Mouse (Mus musculus) embryonic facial prominence, embryonic 15.5 days (tissue): Measurements from ENCODE around the gene Pam. TPM values are rescaled to one million over a fixed set of nuclear protein-coding genes. Genes with fewer than 3 reads are reported as not detected.

Experiments used
- ATAC-seq: fragments of 200-750 bp; cut with Nextera tagmentation; 2 replicates; pipeline ENCODE4 v1.8.0; 2017; ENCODE audit warnings: low read depth, moderate TSS enrichment; ENCODE audit not compliant: insufficient number of reproducible peaks, low FRiP score, low TSS enrichment
- H3K27ac ChIP-seq: fragments of 300-500 bp; sonication (generic); replicated peaks from 2 replicates; pipeline ENCODE4 v1.5.1; 2015; ENCODE audit warnings: mild to moderate bottlenecking, inconsistent platforms
- H3K27me3 ChIP-seq: fragments of 300-500 bp; sonication (generic); 2 replicates; pipeline ENCODE4 v1.6.1; 2015; ENCODE audit warnings: inconsistent platforms
- H3K36me3 ChIP-seq: fragments of 300-500 bp; sonication (generic); 2 replicates; pipeline ENCODE4 v1.6.1; 2015; ENCODE audit warnings: mild to moderate bottlenecking, inconsistent platforms
- H3K4me1 ChIP-seq: fragments of 300-500 bp; sonication (generic); 2 replicates; pipeline ENCODE4 v1.6.1; 2015; ENCODE audit warnings: inconsistent platforms
- H3K4me2 ChIP-seq: fragments of 300-500 bp; sonication (generic); replicated peaks from 2 replicates; pipeline ENCODE4 v1.6.1; 2015; ENCODE audit warnings: mild to moderate bottlenecking, inconsistent platforms
- H3K4me3 ChIP-seq: fragments of 300-500 bp; sonication (generic); replicated peaks from 2 replicates; pipeline ENCODE4 v1.5.1; 2015; ENCODE audit warnings: mild to moderate bottlenecking, inconsistent platforms
- H3K9ac ChIP-seq: fragments of 300-500 bp; sonication (generic); 2 replicates; pipeline ENCODE4 v1.6.1; 2015; ENCODE audit warnings: inconsistent platforms
- H3K9me3 ChIP-seq: fragments of 300-500 bp; sonication (generic); replicated peaks from 2 replicates; pipeline ENCODE4 v1.6.1; 2016; ENCODE audit warnings: inconsistent platforms
- WGBS: fragments of 180-500 bp; shearing (Covaris S2); methylation state at CpG from one replicate; pipeline ENCODE4 v1.1.7; 2015; 5-methylcytosine and 5-hydroxymethylcytosine counted together
- polyA plus RNA-seq: library from polyadenylated mRNA; unstranded; fragments of >200 nt; fragmentation: Nextera tagmentation; extraction: Ambion mirVana; gene quantifications from 2 replicates; pipeline ENCODE4 v1.2.1, GENCODE M21; 2015

The Pam gene
- polyA plus RNA-seq, 1 experiment from 2014 or later: 54.5 TPM

DNA sequence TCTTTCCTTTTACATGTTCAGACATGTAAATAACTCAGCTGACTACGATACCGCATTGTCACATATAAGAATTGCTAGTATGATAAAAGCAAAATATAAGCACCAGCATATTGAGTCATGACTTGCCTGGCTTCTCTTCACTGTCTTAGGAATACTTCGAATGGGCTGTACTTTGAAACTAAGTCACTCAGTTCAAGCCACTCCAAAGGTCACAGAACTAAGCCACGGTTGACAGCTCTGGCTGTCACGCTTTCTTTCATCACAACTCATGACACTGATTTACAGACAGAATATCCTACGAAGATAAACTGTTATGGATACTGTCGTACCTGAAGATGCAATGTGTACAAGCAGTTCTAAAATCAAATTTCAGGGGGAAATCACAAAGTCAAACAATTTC, 168.7 kb downstream of the Pam start:
- no peaks in the 10 kb centered on the region for H3K27me3 ChIP-seq
- no peak overlapping the region for H3K4me2 ChIP-seq
- ATAC-seq: no peak
- no peak overlapping the region for H3K9ac ChIP-seq
- no peaks in the 10 kb centered on the region for H3K4me1 ChIP-seq
- H3K36me3 ChIP-seq: no peaks in the 10 kb centered on the region
- WGBS: 77% methylated on average over 7 of the region's 7 CpGs
- no peaks in the 10 kb centered on the region for H3K9me3 ChIP-seq
- H3K4me3 ChIP-seq: no peak overlapping the region
- no peak overlapping the region for H3K27ac ChIP-seq

DNA sequence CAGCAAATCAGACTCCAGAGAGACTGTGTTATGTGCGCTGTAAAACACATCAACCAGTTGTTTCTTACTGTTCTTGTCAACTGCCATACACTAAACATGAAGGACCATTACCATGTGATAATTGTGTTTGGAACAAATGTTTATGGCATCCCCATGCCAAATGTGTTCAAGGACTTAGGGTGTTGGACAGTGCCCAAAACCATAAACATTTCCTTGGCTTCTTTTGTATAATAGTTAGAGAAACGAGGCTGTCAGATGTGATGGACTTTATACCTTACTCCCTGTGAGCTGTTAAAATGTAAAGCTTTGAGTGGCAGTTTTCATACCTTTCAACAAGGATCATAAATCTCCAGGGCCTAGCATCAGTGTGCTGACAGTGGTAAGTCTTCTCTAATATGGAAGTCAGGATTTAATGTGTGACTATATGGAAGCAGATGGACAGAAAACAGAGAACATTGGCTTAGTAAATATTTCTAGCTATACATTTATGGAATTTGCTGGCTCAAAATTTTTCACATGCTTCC, 169.4 kb downstream of the Pam start:
- H3K27ac ChIP-seq: no peak overlapping the region
- no peaks in the 10 kb centered on the region for H3K27me3 ChIP-seq
- 63% methylated on average over 2 of the region's 2 CpGs for WGBS
- no peak overlapping the region for H3K4me3 ChIP-seq
- no peaks in the 10 kb centered on the region for H3K36me3 ChIP-seq
- no peak overlapping the region for H3K4me2 ChIP-seq
- H3K9me3 ChIP-seq: no peaks in the 10 kb centered on the region
- H3K4me1 ChIP-seq: no peaks in the 10 kb centered on the region
- ATAC-seq: no peak
- no peak overlapping the region for H3K9ac ChIP-seq

DNA sequence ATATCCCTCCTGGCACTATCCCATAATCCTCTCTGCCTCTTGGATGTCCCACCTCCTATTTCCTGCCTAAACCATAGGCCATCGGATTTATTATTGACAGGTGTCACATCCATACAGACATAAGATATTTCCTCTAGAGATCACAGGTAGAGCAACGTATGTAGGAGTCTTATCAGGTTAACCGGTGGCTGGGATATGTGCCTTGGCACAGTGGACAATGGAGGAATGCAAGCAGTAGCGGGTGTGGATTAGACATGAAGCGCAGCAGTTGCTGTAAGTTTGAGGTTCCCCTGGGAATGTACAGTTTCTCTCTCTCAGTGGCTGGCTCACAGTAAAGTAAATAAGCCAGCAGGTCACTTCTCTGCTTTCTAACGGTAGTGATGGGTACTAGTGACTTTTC, 173.1 kb downstream of the Pam start:
- Histone ChIP-seq H3K27me3 (no peaks in the 10 kb centered on the region), H3K27ac (no peak overlapping the region), H3K36me3 (no peaks in the 10 kb centered on the region), H3K4me3 (no peak overlapping the region), H3K9me3 (no peaks in the 10 kb centered on the region), H3K9ac (no peak overlapping the region), H3K4me1 (no peaks in the 10 kb centered on the region), H3K4me2 (no peak overlapping the region)
- no peak for ATAC-seq
- WGBS: 85% methylated on average over 6 of the region's 6 CpGs

DNA sequence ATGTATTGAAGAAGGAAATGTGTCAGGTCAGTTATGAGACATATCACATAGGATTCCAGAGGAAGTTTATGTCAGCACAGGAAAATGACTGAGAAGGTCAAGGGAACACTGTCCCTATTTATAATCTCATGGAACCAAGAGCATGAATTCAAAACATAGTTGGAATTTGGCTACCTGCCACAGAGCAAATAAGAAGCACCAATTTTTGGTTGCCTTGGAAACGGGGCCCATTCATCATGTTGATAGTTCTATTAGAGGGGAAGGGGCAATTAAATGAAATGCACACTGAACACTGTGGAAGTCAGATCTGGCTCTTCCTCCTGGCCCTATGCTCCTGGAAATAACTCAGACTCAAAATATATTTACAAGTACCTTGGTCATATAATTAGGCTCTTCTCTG, 173.6 kb downstream of the Pam start:
- Histone ChIP-seq H3K36me3 (no peaks in the 10 kb centered on the region), H3K4me3 (no peak overlapping the region), H3K27me3 (no peaks in the 10 kb centered on the region), H3K4me2 (no peak overlapping the region), H3K9ac (no peak overlapping the region), H3K4me1 (no peaks in the 10 kb centered on the region), H3K27ac (no peak overlapping the region), H3K9me3 (no peaks in the 10 kb centered on the region)
- no peak for ATAC-seq
- 64% methylated on average over 1 of the region's 1 CpGs for WGBS

DNA sequence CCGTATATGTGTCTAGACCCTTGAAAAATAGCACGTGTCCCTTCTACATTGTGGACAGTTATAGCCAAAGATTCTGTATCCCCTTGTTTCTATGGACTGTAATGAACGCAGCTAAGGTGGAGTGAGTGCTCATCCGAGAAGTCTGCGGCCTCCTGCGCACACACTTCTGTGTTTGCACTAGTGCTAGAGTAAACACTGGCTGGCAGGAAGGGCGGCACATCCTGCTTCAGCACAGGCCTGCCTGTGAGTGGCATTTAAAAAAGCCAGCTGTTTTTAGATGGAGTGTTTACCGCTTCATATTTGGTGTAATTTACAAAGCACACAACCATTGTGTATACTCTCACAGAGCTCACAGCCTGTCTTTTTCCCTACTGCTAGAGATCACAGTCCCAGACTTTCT, 177.0 kb downstream of the Pam start:
- Histone ChIP-seq H3K4me1 (0 out of 2 replicates have a peak, but pooled peaks cover 3% of the 10 kb centered on the region), H3K9ac (no peak overlapping the region), H3K4me2 (no peak overlapping the region), H3K36me3 (no peaks in the 10 kb centered on the region), H3K9me3 (no peaks in the 10 kb centered on the region), H3K27me3 (no peaks in the 10 kb centered on the region), H3K4me3 (no peak overlapping the region), H3K27ac (no peak overlapping the region)
- no peak for ATAC-seq
- 58% methylated on average over 8 of the region's 8 CpGs for WGBS

DNA sequence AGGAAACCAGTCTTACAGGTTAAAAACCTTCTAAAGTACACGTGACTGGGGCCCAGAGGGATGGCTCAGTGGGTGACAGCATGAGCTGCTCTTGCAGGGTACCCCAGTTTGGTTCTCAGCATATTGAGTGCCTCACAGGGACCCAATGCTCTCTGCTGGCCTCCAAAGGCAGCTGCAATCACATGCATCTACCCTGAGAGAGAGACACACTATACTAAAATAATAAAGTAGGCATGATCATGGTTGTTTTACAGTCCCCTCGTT, 178.5 kb downstream of the Pam start:
- Histone ChIP-seq H3K36me3 (no peaks in the 10 kb centered on the region), H3K9ac (no peak overlapping the region), H3K27ac (no peak overlapping the region), H3K4me3 (no peak overlapping the region), H3K9me3 (no peaks in the 10 kb centered on the region), H3K4me1 (0 out of 2 replicates have a peak, but pooled peaks cover 3% of the 10 kb centered on the region), H3K27me3 (no peaks in the 10 kb centered on the region), H3K4me2 (no peak overlapping the region)
- ATAC-seq: no peak
- 61% methylated on average over 2 of the region's 2 CpGs for WGBS

DNA sequence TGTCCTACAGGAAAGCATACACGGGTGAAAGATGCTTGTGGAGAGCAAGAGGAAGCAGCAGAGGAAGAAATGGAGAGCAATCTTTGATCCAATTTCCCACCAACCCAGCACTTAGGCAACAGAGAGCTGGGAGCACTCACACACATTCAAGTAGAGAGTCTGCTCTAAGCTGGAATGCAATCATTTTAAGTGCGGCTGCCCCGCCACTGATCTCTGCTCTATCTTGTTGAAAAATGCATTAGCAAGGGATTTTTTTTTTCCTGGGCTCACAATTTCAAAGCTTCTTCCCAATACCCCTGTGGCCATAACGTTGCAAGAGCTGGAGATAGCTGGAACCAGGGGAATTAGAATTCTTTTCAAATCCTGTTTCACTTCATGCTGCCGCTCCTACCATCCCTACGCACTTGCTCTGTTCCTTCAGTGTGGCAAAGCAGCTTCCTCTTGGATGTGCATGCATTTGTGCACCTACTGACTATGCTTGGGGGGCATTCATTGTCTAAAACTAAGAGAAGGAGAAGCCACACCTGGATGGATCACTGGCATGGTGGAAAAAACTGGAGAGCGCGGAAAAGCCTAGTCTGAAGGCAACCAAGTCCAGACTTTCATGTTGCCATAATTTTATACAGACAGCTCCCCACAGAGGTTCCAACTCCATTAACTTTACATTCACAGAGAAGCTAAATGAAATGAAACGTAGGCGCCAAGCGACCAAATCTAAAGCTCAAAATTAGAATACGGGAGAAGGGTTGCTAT, 179.1 kb downstream of the Pam start:
- Histone ChIP-seq H3K36me3 (no peaks in the 10 kb centered on the region), H3K4me1 (0 out of 2 replicates have a peak, but pooled peaks cover 3% of the 10 kb centered on the region), H3K9me3 (no peaks in the 10 kb centered on the region), H3K4me2 (no peak overlapping the region), H3K27me3 (no peaks in the 10 kb centered on the region), H3K9ac (no peak overlapping the region), H3K27ac (no peak overlapping the region), H3K4me3 (no peak overlapping the region)
- ATAC-seq: no peak
- 66% methylated on average over 12 of the region's 12 CpGs for WGBS

DNA sequence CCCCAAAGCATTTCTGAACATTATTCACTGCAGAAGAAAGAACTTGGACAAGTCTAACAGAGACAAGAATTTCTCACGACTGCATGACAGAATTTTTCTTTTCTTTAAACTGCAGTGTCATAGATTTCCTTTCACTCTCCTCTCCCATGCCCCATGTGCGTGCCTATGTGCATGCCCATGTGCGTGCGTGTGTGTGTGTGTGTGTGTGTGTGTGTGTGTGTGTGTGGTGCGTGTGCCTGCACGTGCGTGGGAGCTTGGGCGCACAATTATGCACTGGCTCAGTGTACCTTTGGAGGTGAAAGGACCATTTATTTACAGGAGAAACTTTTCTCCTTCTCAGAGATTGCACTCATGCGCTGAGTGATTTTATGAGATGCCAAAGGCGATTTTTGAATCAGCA, 179.7 kb downstream of the Pam start:
- no peak overlapping the region for H3K27ac ChIP-seq
- H3K4me2 ChIP-seq: no peak overlapping the region
- no peaks in the 10 kb centered on the region for H3K27me3 ChIP-seq
- H3K9me3 ChIP-seq: no peaks in the 10 kb centered on the region
- no peak overlapping the region for H3K4me3 ChIP-seq
- H3K9ac ChIP-seq: no peak overlapping the region
- no peaks in the 10 kb centered on the region for H3K36me3 ChIP-seq
- 74% methylated on average over 10 of the region's 10 CpGs for WGBS
- ATAC-seq: no peak
- 0 out of 2 replicates have a peak, but pooled peaks cover 3% of the 10 kb centered on the region for H3K4me1 ChIP-seq

DNA sequence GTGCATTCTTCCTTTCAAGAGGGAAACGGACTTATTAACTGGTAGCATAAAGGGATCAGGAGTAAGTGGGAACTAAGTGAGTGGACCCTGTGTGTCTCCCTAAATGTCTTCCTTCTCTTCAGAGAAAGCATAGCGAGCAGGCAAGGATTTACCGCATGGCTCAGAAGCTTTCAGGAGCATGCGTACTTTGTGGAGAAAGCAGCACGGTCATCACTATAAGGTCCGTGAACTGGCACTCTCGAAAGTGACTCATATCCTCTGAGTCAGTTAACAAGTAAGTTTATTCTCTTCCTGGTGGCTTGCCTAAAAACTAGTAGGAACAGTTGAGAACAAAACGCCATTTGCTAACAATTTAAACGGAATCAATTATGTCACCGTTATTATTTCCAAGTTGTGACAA, 184.6 kb downstream of the Pam start:
- H3K27ac ChIP-seq: no peak overlapping the region
- H3K4me1 ChIP-seq: 0 out of 2 replicates have a peak, but pooled peaks cover under 1% of the 10 kb centered on the region
- no peak for ATAC-seq
- no peaks in the 10 kb centered on the region for H3K9me3 ChIP-seq
- H3K27me3 ChIP-seq: no peaks in the 10 kb centered on the region
- no peak overlapping the region for H3K9ac ChIP-seq
- H3K4me3 ChIP-seq: no peak overlapping the region
- H3K4me2 ChIP-seq: no peak overlapping the region
- 77% methylated on average over 10 of the region's 10 CpGs for WGBS
- no peaks in the 10 kb centered on the region for H3K36me3 ChIP-seq

DNA sequence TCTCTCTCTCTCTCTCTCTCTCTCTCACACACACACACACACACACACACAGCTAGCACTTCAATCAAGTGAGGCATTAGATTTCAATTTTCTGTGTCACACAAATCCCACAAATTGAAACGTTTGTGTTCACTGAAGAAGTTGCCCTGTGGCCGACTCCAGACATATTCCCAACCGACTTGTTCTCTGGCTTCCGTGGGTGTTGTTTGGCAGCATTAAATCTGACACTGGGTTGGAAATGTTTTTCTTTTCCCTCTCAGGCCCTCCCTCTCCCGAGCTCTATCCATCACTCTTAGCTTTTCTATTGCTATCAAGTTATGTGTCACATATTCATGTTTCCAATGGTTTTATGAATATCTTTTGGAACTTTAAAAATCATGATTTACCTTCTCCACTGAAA, 185.9 kb downstream of the Pam start:
- H3K9me3 ChIP-seq: no peaks in the 10 kb centered on the region
- 27% methylated on average over 5 of the region's 5 CpGs for WGBS

DNA sequence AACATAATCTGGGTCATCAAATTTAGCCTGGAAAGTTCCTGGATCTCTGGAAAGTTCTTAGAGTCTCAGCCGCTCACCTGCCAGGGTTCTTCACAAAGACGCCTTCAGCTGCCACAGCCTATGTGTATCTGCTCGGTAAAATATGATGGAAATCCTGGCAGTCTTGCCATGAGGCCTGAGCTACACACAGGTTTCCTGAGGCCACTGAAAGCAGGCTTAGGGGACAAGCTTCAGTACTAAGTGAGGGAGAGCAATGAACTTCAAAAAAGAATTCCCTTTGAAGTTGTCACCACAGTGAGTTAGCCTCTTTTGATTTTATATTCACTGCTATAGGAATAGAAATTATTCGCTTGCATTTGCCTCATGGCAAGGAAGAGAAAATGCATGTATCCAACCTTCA, 186.7 kb downstream of the Pam start:
- H3K4me2 ChIP-seq: no peak overlapping the region
- no peak overlapping the region for H3K27ac ChIP-seq
- no peak overlapping the region for H3K9ac ChIP-seq
- no peak overlapping the region for H3K4me3 ChIP-seq
- WGBS: 75% methylated on average over 4 of the region's 4 CpGs
- H3K36me3 ChIP-seq: no peaks in the 10 kb centered on the region
- ATAC-seq: no peak
- H3K4me1 ChIP-seq: no peaks in the 10 kb centered on the region
- H3K9me3 ChIP-seq: no peaks in the 10 kb centered on the region
- no peaks in the 10 kb centered on the region for H3K27me3 ChIP-seq

More for the DNA sequence above, 185.9 kb downstream of the Pam start:
- Histone ChIP-seq H3K4me2 (no peak overlapping the region), H3K9ac (no peak overlapping the region), H3K27ac (no peak overlapping the region), H3K4me3 (no peak overlapping the region), H3K27me3 (no peaks in the 10 kb centered on the region), H3K4me1 (no peaks in the 10 kb centered on the region), H3K36me3 (no peaks in the 10 kb centered on the region)
- ATAC-seq: no peak

DNA sequence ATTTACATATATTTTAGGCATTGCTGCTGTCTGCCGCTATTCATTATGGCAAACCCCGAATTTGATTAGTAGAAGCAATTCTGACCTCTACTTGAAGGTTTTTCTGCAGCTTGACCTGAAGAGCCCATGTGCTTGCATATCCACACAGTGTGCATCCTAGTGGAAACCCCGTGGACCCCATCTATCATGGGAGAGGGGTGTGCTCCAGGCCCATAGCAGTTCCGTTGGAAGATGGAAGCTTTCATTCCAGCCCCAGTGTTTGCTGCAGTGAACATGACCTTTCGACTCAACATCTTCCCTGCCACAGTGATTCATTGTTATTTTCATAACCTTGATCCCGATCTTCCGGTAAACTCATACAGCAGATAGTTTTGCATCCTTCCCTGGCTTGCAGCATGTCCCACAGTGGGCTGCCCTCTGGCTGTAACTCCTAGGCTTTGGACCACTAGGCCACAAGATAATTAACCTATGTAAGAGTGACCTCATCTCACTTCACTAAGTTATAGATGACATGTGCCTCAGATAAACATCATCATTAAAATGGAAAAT, 191.5 kb downstream of the Pam start:
- Histone ChIP-seq H3K4me3 (no peak overlapping the region), H3K27me3 (no peaks in the 10 kb centered on the region), H3K9me3 (no peaks in the 10 kb centered on the region), H3K9ac (no peak overlapping the region), H3K27ac (no peak overlapping the region), H3K4me2 (no peak overlapping the region), H3K36me3 (no peaks in the 10 kb centered on the region), H3K4me1 (no peaks in the 10 kb centered on the region)
- no peak for ATAC-seq
- 81% methylated on average over 7 of the region's 7 CpGs for whole genome bisulfite sequencing
